Mouse (Mus musculus): ENCODE measurements around the gene Olfr837. TPM values are rescaled to one million over a fixed set of nuclear protein-coding genes. Genes with fewer than 3 reads are reported as not detected.
"Not testable (repeated sequence)": the region's sequence is repeated elsewhere in the genome, so short reads cannot be mapped to it uniquely, and the experiment has no call there.

Gene Olfr837
- not detected in 2 replicates for polyA plus RNA-seq (2012; ENCODE audit: insufficient read depth, low replicate concordance)

DNA sequence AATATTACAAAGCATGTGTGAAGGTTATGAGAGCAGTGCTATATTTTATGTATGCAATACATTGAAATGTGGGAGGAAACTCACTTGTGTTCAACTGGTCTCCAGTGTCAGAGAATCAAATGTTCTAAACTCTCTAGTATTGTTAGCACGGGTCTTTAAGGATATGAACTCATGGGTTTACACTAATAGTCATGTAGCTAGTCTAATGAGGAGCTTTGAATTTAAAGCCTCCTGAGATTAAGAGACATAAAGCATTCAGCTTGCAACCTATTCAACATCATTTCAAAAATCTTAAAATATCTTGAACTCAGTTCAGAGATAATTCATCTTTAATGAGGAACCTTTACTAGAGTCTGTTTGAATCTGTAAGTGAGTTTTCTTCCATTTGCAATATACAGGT is at the start of gene Olfr837:
Olfr837 (plus strand) TSS at position 301 of the 400 bp plus-strand sequence.
- no peak within 1 kb of the TSS for H3K4me3 ChIP-seq (replicated peaks)
- H3K9me3 ChIP-seq, result peaks cover 4% of the 10 kb centered on the region
- H3K27me3 ChIP-seq (replicated peaks), result no peaks in the 10 kb centered on the region
- TF ChIP-seq GATA1 (IDR thresholded peaks at IDR 0.05; ENCODE audit: borderline replicate concordance, low read length), result no peak
- TF ChIP-seq FLI1 (IDR thresholded peaks at IDR 0.05; ENCODE audit: low read length), result no peak
- no peaks in the 10 kb centered on the region for H3K36me3 ChIP-seq (replicated peaks; ENCODE audit: low read length)
- no peaks in the 10 kb centered on the region for H3K4me1 ChIP-seq

DNA sequence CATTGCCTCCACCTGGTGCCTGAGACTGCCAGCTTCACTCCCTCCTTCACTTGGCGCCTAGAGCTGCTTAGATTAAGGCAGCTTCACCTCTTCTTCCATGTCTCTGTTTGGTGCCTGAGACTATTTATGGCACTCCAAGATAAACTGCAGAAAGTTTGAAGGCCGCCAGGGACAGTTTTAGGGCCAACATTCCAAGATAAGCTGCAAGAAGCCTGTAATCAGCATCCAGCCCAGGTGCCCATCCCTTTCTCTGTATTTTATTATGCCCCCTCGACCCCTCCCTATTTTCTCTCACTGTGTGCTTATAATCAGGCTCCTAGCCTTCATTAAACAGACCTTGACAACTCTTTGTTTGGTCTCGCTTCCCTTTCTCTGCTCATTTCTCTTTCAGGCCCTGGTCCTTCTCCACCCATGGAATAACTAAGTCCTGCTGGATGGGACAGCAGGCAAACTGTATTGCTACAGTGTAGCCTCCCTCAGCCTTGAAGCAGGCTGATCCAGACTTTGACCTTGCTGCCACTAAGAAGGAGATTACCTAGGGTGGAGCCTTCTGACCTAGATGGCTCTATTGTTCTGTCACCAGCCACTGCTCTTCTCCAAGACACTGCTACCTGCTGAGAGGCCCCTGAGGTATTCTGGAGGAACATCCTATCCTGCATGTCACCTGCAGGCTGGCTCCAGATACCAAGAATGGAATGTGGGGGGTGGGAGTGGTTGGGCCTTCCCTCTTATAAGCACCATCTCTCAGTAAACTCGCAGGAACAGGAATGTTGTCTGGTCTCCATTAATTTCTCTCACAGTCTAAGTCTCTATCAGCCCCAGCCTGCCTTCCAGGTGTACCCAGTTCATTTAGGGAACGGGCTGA is 43.0 kb upstream of the Olfr837 start:
- not testable (repeated sequence) for H3K27me3 ChIP-seq (replicated peaks); H3K4me1 ChIP-seq; H3K36me3 ChIP-seq (replicated peaks; ENCODE audit: low read length); H3K4me3 ChIP-seq (replicated peaks)
- peaks cover 14% of the 10 kb centered on the region; the same call in 1 of the 2 replicates for H3K9me3 ChIP-seq

DNA sequence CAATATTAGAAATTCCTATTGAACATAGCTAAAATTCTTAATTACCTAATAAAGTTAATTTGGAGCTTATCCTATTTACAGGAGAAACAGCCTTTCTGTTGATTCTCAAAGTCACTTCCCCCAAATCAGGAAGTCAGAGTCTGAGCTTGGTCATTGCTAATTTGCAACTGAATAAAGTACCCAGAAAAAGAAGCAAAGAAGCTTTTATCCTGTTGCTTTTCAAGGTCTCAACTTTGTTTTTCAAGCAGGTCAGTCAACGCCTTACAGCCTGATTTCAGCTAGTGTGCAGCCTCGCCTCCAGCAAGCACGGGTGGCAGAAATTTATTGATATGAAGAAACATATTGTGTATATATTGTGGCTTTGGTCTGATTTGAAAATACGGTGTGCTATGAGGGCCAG is 38.8 kb upstream of the Olfr837 start:
- TF ChIP-seq GATA1 (IDR thresholded peaks at IDR 0.05; ENCODE audit: borderline replicate concordance, low read length), result no peak
- no peak for TF ChIP-seq FLI1 (IDR thresholded peaks at IDR 0.05; ENCODE audit: low read length)
- H3K36me3 ChIP-seq (replicated peaks; ENCODE audit: low read length), result no peaks in the 10 kb centered on the region
- H3K9me3 ChIP-seq, result peaks cover 9% of the 10 kb centered on the region; the same call in 1 of the 2 replicates
- H3K27me3 ChIP-seq (replicated peaks), result no peaks in the 10 kb centered on the region
- no peak overlapping the region for H3K4me3 ChIP-seq (replicated peaks)
- no peaks in the 10 kb centered on the region for H3K4me1 ChIP-seq

DNA sequence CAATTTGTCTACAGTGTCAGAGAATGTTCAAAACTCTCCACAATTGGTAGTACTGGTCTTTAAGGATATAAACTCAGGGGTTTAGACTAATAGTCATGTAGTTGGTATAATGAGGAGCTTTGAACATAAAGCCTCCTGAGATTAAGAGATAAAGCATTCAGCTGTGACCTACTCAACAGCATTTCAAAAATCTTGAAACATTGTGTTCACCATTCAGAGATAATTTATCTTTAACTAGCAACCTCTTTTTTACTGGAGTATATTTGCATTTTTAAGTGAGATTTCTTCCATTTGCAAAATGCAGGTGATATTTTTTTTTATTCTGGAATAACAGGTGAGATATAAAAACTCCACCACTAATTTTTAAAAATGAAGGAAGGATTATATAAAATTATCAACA is 16.0 kb upstream of the Olfr837 start, which contains the start of gene Olfr836:
Olfr836 (plus strand) TSS at position 301 of the 400 bp plus-strand sequence.
- no peaks in the 10 kb centered on the region for H3K36me3 ChIP-seq (replicated peaks; ENCODE audit: low read length)
- no peaks in the 10 kb centered on the region for H3K27me3 ChIP-seq (replicated peaks)
- H3K9me3 ChIP-seq, result no peaks in the 10 kb centered on the region
- H3K4me1 ChIP-seq, result no peaks in the 10 kb centered on the region
- H3K4me3 ChIP-seq (replicated peaks), result no peak within 1 kb of the TSS
- TF ChIP-seq GATA1 (IDR thresholded peaks at IDR 0.05; ENCODE audit: borderline replicate concordance, low read length), result no peak
- no peak for TF ChIP-seq FLI1 (IDR thresholded peaks at IDR 0.05; ENCODE audit: low read length)

DNA sequence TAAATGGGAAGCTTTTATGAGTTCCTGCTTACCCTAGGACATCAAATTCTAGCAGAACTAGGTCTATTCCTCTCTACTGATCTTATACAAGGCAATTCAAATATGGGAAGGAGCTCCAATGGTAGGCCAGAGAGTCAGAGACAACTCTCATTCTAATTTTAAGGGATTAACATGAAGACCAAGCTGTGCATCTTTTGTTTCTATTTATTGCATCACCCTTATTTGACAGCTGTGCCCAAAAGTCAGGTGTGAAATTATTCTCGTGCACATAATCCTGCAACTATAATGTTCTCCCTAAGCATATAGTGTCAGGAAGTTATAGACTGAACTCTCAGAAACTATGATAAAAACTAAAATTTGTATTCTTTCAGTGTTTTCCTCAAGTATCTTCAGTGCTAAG is 41.1 kb downstream of the Olfr837 start, which contains the start of gene Olfr839-ps1:
Olfr839-ps1 (minus strand) TSS at position 101 of the 400 bp plus-strand sequence.
- Histone ChIP-seq H3K27me3 (replicated peaks) (no peaks in the 10 kb centered on the region), H3K9me3 (peaks cover 6% of the 10 kb centered on the region; the same call in 1 of the 2 replicates), H3K36me3 (replicated peaks; ENCODE audit: low read length) (no peaks in the 10 kb centered on the region), H3K4me3 (replicated peaks) (no peak within 1 kb of the TSS), H3K4me1 (no peaks in the 10 kb centered on the region)
- TF ChIP-seq GATA1 (IDR thresholded peaks at IDR 0.05; ENCODE audit: borderline replicate concordance, low read length) (no peak), FLI1 (IDR thresholded peaks at IDR 0.05; ENCODE audit: low read length) (no peak)

Other genes starting within 250 kb of the Olfr837 start
- not detected in 2 replicates for gene Olfr832, start 199.2 kb upstream of the Olfr837 start, polyA plus RNA-seq (2012; ENCODE audit: insufficient read depth, low replicate concordance)
- not detected in 2 replicates for gene Olfr834, start 148.3 kb upstream of the Olfr837 start, polyA plus RNA-seq (2012; ENCODE audit: insufficient read depth, low replicate concordance)
- not detected in 2 replicates for gene Olfr835, start 103.6 kb upstream of the Olfr837 start, polyA plus RNA-seq (2012; ENCODE audit: insufficient read depth, low replicate concordance)
- not detected in 2 replicates for gene Olfr836, start 15.9 kb upstream of the Olfr837 start, polyA plus RNA-seq (2012; ENCODE audit: insufficient read depth, low replicate concordance)
- not detected in 2 replicates for gene Olfr839-ps1, start 41.0 kb downstream of the Olfr837 start, polyA plus RNA-seq (2012; ENCODE audit: insufficient read depth, low replicate concordance)
- not detected in 2 replicates for gene Olfr843, start 115.7 kb downstream of the Olfr837 start, polyA plus RNA-seq (2012; ENCODE audit: insufficient read depth, low replicate concordance)
- gene Olfr844, start 180.0 kb downstream of the Olfr837 start, polyA plus RNA-seq (2012; ENCODE audit: insufficient read depth, low replicate concordance), result not detected in 2 replicates
- gene Olfr845, start 200.1 kb downstream of the Olfr837 start, polyA plus RNA-seq (2012; ENCODE audit: insufficient read depth, low replicate concordance), result not detected in 2 replicates
- gene Olfr846, start 227.7 kb downstream of the Olfr837 start, polyA plus RNA-seq (2012; ENCODE audit: insufficient read depth, low replicate concordance), result not detected in 2 replicates
- not detected in 2 replicates for gene Olfr847, start 242.4 kb downstream of the Olfr837 start, polyA plus RNA-seq (2012; ENCODE audit: insufficient read depth, low replicate concordance)